Mouse (Mus musculus): ENCODE results near the gene Vash1.

Gene Vash1

DNA sequence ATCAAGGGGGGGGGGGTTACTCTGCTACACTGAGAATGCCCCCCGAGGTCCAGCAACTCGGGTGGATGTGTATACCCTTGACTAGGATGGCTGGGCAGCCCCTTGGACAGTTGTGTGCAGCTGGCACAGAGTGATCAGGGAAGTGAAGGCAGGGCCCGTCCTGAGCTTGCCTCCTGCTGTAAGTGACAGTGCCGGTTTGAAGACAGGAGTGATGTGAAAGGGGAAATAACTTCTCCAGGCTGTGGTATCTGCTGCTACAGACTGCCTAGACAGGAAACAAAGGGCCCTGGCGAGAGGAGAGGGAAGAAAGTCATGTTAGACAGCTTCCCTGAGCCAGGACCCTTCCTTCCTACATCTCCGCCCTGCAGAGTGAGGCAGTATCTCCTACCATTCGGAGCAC lies 5.2 kb downstream of the Vash1 start:
- DNase-seq (ENCODE audit: low read depth, low spot score) = no peak

DNA sequence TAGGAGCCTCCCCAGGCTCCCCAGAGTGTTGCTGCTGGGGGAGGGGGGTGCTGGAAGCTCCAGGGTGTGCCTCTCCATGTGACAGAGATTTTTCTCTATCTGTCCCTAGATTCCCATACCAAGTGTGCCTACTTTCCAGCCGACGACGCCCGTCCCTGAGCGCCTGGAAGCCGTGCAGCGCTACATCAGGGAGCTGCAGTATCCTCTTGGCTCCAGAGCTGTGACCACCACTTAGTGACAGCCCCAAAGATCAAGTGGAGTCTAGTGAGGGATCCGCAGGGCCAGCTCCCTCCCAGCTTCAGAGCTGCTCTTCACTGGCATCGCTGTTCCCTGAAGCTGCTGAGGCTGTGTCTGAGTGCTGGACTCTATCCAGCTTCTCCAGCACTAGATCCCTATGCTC lies 6.8 kb downstream of the Vash1 start:
- DNase-seq (ENCODE audit: low read depth, low spot score) = no peak

DNA sequence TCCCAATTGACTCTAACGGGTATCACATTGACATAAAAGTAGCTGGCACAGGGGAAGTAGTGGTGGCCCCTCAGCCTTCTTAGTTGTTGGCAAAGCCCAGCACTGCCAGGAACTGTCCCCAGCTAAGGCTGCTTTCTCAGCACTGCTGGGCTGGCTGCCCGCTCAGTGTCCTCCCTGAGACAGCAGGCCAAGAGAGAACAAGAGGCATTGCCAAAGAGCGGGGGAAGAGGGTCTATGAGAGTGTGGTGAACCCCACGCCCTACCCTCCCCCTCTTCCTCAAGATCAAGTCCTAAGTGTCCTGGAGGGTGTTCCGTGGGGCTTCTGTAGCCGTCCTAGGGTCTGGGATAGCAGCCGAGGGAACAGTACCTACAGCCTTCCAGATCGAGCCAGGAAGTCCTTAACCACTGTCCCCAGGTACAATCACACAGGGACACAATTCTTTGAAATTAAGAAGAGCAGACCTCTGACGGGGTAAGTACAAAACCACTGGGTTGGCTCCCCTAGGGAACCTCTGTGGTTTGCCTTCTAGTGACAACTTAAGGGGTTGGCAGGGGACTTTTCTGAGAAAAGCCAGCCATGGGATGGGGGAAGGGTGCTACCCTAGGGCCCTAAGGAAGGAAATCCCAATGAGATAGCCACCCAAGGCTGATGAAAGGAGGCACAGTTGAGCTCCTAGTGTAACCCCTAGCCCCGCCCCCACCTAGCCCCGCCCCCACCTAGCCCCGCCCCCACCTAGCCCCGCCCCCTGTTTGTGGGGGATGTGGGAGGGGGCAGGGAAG lies 8.2 kb downstream of the Vash1 start:
- DNase-seq (ENCODE audit: low read depth, low spot score) = no peak

DNA sequence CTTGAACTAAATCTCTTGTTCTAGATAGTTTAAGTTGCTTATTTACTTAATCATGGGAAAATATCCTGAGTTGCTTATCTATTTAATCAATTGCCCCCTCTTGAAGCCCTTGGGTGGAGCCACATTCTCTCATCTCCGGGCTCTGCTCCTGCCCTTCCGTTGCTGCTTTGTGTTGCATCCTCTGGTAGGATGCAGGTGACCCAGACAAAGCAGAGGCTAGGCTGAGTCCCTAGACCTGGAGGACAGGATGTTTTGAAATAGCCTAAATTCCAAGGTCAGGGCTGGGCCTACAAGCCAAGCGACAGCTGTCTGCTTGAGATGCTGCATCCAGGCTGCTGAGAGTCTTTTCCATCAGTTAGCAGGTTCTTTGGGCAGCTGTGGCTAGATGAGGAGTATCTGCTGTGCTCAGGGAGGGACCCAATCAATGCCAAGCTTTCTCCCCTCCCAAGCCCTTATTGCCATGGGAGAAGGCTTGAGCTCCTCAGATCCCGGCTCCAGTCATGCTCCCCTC lies 9.0 kb downstream of the Vash1 start:
- no peak for DNase-seq (ENCODE audit: low read depth, low spot score)

DNA sequence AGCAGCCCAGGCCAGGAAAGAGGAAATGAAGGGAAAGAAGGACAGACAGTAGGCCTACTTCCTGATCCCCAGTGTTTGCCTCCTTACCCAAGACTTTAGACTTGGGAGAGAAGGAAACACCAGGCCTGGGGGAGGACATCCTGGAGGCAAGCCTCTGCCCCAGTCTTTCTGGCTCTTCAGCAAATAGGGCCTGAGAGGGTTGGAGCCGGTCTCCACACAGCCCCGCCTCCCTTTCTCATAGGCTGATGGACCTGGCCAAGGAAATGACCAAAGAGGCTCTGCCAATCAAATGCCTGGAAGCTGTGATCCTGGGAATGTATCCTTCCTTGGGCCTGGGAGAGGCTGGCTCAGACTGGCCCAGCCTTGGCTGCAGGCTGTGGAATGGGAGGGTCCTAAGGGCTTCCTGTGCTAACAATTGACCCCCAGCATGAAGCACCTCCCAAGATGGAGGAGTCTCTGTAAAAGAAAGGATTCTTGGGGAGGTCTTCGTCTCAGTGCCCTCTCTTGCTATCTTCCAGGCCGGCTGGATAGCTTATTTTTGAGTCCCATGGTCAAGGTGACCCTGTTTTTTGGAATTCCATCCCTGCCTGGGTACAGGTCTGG lies 9.6 kb downstream of the Vash1 start:
- peak; percentile 49 for DNase-seq (ENCODE audit: low read depth, low spot score)

DNA sequence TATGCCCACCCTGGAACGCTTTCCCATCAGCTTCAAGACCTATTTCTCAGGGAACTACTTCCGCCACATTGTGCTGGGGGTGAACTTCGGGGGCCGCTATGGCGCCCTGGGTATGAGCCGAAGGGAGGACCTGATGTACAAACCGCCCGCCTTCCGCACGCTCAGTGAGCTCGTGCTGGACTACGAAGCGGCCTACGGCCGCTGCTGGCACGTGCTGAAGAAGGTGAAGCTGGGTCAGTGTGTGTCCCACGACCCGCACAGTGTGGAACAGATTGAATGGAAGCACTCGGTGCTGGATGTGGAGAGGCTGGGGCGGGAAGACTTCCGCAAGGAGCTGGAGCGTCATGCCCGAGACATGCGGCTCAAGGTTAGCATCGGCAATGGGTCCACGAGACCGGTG lies 10.4 kb downstream of the Vash1 start:
- no peak for DNase-seq (ENCODE audit: low read depth, low spot score)

DNA sequence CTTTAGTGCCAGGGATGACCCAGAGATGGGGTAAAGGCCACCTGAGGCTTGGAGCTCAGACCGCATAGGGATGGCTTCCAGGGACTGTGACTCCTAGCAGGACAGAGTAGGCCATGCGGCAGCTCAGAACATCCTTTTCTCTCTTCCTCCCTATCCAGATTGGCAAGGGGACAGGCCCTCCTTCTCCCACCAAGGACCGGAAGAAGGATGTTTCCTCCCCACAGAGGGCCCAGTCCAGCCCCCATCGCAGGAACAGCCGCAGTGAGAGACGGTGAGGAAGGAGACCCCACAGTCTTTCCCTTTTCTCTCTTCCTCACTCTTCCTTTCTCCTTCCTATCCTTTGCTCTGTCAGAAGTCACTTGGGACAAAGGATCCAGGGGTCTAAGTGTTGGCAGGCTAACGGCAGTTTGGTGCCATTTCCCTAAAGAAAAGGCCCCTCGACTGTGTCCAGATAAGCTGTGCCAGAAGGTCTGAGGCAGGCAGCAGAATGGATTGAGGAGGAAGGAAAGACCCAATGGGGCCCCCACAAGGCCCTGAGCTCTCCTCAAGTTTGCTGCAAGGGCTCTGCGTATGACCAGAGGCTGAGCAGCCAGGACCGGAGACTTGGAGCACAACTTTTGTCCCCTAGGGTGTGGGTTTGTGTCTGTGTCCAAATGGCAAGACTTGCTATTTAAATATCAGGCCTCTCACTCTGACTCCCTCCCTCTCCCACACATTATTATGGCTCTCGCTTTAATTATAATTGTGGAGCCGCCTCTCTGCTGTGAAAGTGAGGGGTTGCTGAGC lies 12.4 kb downstream of the Vash1 start:
- no peak for DNase-seq (ENCODE audit: low read depth, low spot score)

DNA sequence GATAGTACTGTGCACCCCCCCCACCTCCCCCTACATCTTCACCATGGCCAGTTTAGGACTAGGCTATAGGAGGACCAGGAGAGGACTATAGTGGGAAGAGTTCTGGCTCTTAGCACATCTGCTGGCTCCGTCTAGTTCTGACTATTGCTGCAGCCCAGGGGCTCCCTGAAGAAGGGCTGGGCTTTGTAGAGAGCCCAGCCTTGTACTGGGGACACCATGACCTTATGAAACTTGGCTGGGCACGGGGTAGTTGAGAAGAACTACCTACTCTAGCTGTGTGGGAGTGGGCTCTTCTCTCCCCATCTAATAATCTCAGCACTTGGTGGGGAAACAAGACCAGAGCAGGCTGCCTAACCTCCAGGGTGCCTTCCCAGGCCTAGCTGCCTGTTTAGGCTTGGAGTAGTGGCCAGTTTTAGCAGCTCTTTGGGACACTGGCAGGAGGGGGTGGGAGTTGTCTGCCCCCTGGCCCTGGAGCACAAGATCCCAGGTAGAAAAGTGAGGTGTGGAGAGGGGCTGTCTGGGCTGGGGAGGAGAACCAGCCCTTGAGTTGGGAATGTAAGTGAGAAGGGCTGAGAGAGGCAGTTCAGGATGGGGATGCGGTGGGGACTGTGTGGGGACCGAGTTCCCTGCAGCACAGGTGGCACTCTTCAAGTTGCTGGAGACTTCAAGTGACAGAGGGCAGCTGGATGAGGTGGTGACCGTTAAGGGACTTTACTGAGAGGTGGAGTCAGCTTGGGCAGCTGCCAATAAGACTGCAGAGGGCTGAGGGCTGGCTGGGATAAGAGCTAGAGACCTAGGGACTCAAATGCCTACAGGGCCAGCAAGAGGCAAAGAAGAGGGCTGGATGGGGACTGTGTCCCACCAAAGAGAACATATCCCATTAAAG lies 14.2 kb downstream of the Vash1 start:
- no peak for DNase-seq (ENCODE audit: low read depth, low spot score)

DNA sequence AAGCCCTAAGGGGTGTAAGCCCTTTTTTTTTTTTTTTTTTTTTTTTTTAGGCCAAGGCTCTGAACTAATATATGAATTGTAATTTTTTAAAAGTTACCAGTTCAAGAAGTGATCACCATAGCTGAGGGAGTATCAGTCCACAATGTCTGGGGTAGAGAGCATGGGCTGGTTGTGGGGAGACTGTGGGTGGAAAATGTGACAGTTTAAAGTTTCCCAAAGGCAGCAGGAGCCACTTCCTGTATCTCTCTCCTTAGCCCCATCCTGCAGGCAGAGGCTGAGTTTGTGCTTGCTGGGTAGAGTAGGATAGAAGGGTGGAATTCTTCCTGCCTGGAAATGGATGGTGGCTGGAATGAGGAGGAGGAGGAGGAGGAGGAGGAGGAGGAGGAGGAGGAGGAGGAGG lies 14.9 kb downstream of the Vash1 start:
- DNase-seq (ENCODE audit: low read depth, low spot score) = no peak

DNA sequence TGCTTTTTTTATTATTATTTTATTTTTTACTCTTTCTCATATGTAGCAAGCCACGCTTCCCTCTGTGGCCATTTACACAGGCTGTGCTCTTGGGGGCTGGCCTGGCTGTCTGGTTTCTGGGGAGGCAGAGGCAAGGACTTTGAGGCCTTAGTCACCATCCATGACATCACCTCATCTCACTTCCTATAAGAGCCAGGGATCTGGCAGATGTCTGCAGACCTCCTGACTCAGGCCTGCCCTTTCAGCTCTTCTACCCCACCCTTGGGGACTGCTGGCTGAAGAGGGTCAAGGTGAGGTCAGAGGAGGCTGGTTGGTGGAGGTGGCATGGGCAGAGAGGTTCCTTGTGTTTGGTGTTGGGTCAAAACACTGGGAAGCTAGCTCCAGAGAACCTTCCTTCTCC lies 15.9 kb downstream of the Vash1 start:
- DNase-seq (ENCODE audit: low read depth, low spot score) = no peak

DNA sequence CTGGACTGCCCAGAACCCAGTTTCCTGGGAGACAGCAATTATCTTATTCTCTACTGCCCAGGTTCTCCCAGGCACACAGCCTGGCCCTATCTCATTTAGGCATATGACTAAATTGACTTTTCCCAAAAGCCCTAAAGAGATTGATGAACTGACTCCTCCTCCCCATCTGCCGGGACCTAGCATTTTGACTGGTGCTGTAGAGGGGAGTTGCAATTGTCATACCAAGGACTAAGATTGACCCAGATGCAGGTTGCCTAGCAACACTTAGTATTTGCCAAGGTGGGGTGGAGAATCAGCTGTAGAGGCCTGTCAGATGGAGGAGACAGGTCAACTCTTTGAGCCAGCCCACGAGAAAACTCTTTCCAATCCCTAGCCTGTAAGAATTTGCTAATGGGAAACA lies 19.5 kb downstream of the Vash1 start:
- no peak for DNase-seq (ENCODE audit: low read depth, low spot score)

DNA sequence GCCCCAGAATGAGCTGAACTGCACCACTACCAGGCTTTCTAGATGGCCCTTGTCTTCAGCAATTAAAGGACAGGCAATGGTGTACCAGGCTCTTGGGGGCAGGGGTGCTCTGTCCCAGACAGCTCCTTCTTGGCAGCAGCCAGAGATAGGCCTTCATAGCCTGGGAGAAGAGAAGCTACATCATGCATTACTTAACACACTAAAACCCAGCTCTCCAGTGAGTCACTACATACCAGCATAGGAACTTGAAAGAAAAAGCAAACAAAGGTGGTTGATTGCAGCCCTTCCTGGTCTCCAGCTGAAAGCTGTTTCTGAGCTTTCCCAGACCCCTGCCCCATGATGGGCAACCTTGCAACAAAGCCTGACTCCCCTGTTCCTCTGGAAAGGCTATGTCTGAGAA lies 20.0 kb downstream of the Vash1 start:
- no peak for DNase-seq (ENCODE audit: low read depth, low spot score)

DNA sequence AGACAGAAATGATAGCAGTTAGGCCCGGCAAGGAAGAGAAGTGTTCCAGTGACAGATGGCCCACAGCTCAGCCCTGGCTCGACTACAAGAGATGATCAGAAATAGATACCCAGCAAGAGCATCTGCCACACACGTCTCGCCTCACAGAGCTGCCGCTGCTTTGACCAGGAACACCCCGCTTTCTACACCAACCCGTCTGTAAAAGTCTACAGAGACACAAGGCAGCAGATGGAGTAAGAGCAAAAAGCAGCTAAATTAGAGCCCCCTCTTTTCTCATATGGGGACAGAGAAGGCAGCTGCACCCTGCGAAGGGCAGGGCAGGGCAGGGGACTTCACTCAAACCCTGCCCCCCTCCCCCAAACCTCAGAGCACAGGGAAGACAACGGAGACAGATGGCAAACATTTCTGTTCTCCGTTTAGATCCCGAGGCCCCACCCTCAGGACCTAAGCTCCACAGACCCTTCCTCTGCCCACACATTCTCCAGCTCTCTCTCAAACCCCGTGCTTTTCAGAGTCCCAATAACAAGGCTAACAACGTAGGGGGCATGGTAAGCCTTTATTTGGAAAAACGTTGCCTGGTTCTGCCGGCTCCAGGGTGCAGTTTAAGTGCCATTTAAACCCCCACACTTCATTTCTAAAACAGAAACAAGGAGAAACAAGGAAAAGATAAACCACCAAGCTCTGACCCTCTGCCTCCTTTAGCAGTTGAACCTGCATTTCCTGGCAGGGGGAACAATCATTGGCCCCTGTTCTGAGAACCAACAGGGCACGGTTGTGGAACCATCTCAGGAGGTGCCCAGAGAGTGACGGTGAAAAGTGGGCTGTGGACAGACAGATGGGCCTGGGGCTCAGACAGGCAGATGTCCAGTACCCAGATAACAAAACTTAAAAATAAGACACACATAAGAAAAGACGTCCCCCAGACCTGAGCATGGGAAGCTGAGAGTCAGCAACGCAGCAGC lies 21.7 kb downstream of the Vash1 start:
- DNase-seq (ENCODE audit: low read depth, low spot score) = no peak

DNA sequence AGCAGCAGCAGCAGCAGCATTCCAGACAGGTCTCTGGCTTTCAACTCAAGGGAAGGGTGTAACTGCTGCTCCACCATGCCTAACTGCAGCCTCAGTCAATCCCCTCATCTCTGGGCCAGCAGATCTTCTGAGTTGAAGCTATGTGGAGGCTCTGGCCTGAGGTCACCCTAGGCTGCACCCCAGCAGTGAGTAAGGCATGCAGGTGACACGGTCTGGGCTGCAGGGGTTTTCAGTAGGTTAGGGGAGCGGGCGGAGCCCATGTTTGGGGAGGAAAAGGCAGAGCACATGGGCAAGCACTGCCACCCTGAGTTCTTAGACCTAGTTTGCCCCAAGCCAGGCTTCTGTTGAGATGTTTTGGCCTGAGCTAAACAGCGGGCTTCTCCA lies 22.4 kb downstream of the Vash1 start:
- DNase-seq (ENCODE audit: low read depth, low spot score) = no peak

DNA sequence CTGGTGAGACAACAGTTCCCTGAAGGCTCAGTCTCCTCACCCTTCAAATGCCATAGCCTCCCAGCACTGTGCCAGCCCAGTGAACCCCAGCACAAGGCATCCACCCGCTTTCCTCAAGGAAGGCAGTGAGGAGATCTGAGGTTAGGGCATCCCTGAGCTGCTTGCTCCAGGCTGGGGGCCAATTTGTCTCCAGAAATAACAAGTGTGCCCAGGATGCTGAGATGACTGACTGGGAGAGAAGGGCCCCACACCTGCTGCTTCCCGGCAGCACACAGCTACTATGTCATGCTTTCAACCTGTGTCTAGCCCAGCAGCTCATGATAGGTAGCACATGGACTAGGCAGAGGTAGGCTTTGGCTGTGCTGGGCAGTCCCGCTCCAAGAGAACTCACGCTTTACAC lies 23.0 kb downstream of the Vash1 start:
- no peak for DNase-seq (ENCODE audit: low read depth, low spot score)

DNA sequence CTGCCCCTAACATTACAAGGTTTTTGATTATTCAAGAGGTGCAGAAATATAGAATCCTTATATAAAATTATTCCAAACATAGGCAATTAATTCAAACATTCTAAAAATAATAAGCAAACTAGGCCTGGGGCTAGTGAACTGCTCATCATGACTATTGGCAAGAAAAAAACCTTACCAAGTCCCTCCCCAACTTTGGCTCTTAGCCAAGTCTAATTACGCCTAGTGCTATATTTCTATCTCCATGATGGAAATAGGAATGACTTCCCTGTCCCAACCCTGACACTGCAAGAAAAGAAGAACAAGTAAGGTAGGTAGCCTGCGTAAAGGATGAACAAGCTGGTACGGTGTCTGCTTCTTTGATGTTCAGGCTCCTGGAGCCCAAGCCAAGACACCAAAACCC lies 24.2 kb downstream of the Vash1 start:
- DNase-seq (ENCODE audit: low read depth, low spot score) = no peak

DNA sequence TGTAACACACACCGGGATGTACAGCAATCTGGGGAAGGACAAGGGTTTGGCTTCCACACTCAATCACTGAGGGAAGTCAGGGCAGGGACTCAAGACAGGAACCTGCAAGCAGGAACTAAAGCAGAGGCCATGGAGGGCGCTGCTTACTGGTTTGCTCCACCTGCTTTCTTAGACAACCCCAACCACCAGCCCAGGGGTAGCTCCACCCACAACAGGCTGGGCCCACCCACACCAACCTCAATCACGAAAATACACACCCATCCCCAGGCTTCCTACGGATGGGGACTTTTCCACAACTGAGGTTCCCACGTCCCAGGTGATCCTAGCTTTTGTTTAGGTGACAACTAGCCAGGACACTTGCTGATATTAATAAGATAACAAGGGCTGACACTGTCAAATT lies 27.3 kb downstream of the Vash1 start:
- no peak for DNase-seq (ENCODE audit: low read depth, low spot score)

DNA sequence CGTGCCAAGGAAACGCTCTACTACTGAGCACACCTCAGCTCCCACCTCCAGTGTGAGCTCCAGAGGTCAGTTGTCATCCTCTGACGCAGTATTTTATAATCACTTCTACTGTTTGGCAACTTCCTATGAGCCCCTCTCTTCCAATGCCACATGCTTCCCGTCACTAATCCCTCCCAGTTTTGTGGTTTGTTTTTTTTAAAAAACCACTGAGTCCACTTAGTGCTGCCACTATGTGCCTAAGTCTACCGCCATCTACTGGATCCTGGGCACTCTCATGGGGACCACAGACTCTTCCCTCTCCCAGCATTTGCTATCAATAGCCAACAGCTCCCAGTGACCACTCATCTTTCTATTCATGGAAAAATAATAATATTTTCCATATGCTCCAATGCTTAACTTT lies 35.5 kb downstream of the Vash1 start:
- no peak for DNase-seq (ENCODE audit: low read depth, low spot score)

DNA sequence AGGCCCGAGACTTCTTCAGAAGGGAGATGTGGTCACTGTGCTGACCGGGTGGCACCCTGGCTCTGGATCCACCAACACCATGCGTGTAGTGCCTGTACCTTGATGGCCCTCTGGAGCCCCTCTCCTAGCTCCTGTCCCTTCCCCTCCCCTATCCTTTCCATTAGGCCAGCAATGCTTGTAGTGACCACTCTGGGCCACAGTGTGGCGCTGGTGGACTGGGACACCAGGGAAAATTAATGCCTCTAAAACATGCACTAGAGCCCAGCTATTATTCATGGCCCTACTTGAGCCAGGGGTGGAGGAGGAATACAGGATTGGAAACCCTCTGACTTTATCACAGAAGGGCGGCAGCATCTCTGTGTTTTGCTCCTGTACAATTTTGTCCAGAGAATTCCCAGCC lies 36.9 kb downstream of the Vash1 start:
- DNase-seq (ENCODE audit: low read depth, low spot score) = peak; percentile 43

DNA sequence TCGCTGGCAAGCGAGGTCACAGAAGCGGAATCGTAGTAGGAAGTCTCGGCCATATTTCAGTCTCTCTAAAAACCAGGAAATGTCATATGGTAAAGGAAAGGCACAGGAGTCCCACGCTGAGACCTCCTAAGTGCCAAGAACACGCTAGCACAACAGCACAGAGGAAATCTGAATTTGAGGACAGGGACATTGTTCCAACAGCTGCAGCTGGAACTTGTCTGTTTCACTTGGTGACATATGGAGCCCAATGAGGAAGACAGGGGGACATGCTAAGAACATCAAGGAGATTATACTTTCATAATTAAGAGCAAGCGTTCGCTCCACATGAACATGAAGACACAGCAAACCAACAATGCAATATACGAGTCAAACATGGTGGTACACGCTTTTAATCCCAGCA lies 38.5 kb downstream of the Vash1 start:
- no peak for DNase-seq (ENCODE audit: low read depth, low spot score)

Data from WW6 (cell line).